Comparison of ENCODE assay signal across 9 mouse cellular contexts in genomic region chr13:53233381-53233780, GRCm38 (mm10). TPM values are rescaled to one million over a fixed set of nuclear protein-coding genes. Genes with fewer than 3 reads are reported as not detected.
DNase-seq lines count a peak whose midpoint lies in the region; ATAC-seq lines count a peak whose summit lies in the region.
"Had no signal": no experiment of that assay in that cellular context is flagged by ENCODE, and none has a peak within 500 bp of the region (broad histone marks: within the 10 kb centered on the region; RNA-seq: fewer than 3 reads in every experiment).

No protein-coding gene starts in this region.

- peak; percentile 67; the same call in 1 of the 2 replicates for ATAC-seq in embryonic facial prominence, embryonic 14.5 days (ENCODE audit: low read depth)

- no peaks in the 10 kb centered on the region for H3K36me3 ChIP-seq in embryonic facial prominence, embryonic 14.5 days (ENCODE audit: control insufficient read depth, insufficient read depth, low read length)

- WGBS in embryonic facial prominence, embryonic 14.5 days: 11% methylated on average over 9 of the region's 9 CpGs

- H3K9ac ChIP-seq in embryonic facial prominence, embryonic 14.5 days (ENCODE audit: low read depth, low read length): no peak overlapping the region

- H3K4me1 ChIP-seq in embryonic facial prominence, embryonic 14.5 days (ENCODE audit: control insufficient read depth, insufficient read depth, low read length): peaks cover 73% of the 10 kb centered on the region

- H3K4me2 ChIP-seq in embryonic facial prominence, embryonic 14.5 days (ENCODE audit: low read depth, low read length): no peak overlapping the region

- H3K27ac ChIP-seq in embryonic facial prominence, embryonic 14.5 days (replicated peaks; ENCODE audit: low read depth, low read length): peak overlapping the region; percentile 64
- H3K27ac ChIP-seq: macrophage had no signal

- H3K9me3 ChIP-seq in embryonic facial prominence, embryonic 14.5 days (ENCODE audit: control insufficient read depth, low read length): no peaks in the 10 kb centered on the region

- H3K4me3 ChIP-seq in embryonic facial prominence, embryonic 14.5 days (ENCODE audit: low read depth, low read length): no peak overlapping the region

- intact Hi-C loops in heart, postnatal 14 days (cut with DNase I): no loop called here

- no peaks in the 10 kb centered on the region for H3K27me3 ChIP-seq in embryonic facial prominence, embryonic 14.5 days (replicated peaks; ENCODE audit: control insufficient read depth, insufficient read depth, low read length)

- peak; percentile 9 for DNase-seq in cerebellum, adult 9-11 months
- DNase-seq in cerebellum, postnatal 36 days: no peak
- DNase-seq in 3T3-L1 (ENCODE audit: low read depth, low spot score): peak; percentile 3
- DNase-seq in embryonic facial prominence, embryonic 14.5 days (ENCODE audit: low spot score): peak; percentile 89
- DNase-seq in heart, postnatal 14 days: peak; percentile 40 to 61
- DNase-seq in lung, postnatal 14 days: peak; percentile 41
- no peak for DNase-seq in spleen, postnatal 36 days (ENCODE audit: low spot score in 2 of 2)
- DNase-seq in adrenal gland, postnatal 4 days (ENCODE audit: low spot score in 2 of 2): no peak

RNA-seq across cellular contexts. Expression of gene Ror2, which starts 52.5 kb away (rescaled TPM):
- polyA plus RNA-seq in embryonic facial prominence, embryonic 14.5 days (2014; fragmentation: Nextera tagmentation; extraction: Ambion mirVana): 16.4 and 17.1 TPM in 2 replicates
- total RNA-seq in heart, postnatal 14 days (2021): 1 to 10 TPM; 3.3 to 3.5 TPM
- total RNA-seq in adrenal gland, postnatal 4 days (2021): 10 to 100 TPM; 12.8 to 13.1 TPM
- polyA plus RNA-seq: macrophage had no signal

Comparison
In these comparisons a context has a peak if more than half of its experiments do, and no peak if none do; other contexts are left out.
1. DNase-seq: peak in cerebellum, adult 9-11 months (single experiment), 3T3-L1 (single experiment), embryonic facial prominence, embryonic 14.5 days (single experiment), heart, postnatal 14 days (2 of 2) and lung, postnatal 14 days (single experiment); none in cerebellum, postnatal 36 days (0 of 2), spleen, postnatal 36 days (0 of 2) and adrenal gland, postnatal 4 days (0 of 2).